15 mouse cellular contexts compared by ENCODE assay signal in genomic region chr11:9997532-9998138, GRCm38 (mm10).
DNase-seq lines count a peak whose midpoint lies in the region; ATAC-seq lines count a peak whose summit lies in the region.
"Had no signal": no experiment of that assay in that cellular context is flagged by ENCODE, and none has a peak within 500 bp of the region (broad histone marks: within the 10 kb centered on the region; RNA-seq: fewer than 3 reads in every experiment).

No protein-coding gene starts in this region.

- no peak overlapping the region for H3K4me3 ChIP-seq in embryonic facial prominence, embryonic 14.5 days (ENCODE audit: low read depth, low read length)
- no peak overlapping the region for H3K4me3 ChIP-seq in embryonic facial prominence, embryonic 10.5 days
- H3K4me3 ChIP-seq in neural tube, embryonic 14.5 days (ENCODE audit: low read depth, low read length), result no peak overlapping the region
- H3K4me3 ChIP-seq in neural tube, embryonic 15.5 days (replicated peaks), result no peak overlapping the region
- H3K4me3 ChIP-seq: embryonic facial prominence, embryonic 15.5 days had no signal

- DNase-seq in embryonic facial prominence, embryonic 14.5 days (ENCODE audit: low spot score), result peak; percentile 10
- DNase-seq in embryonic facial prominence, embryonic 10.5 days (ENCODE audit: low spot score), result no peak
- peak; percentile 57 for DNase-seq in lung, postnatal 10 days
- DNase-seq in telencephalon, adult 2 months (ENCODE audit: low read depth, low spot score), result peak; percentile 15
- no peak for DNase-seq in spleen, postnatal 14 days (ENCODE audit: low spot score in 2 of 2)
- DNase-seq: cerebellum, adult 8-10 months; gastrocnemius, postnatal 14 days; kidney, adult 11 months; right cerebral cortex, postnatal 14 days had no signal

- WGBS in embryonic facial prominence, embryonic 14.5 days, result 44% methylated on average over 5 of the region's 5 CpGs
- 51% methylated on average over 5 of the region's 5 CpGs for WGBS in embryonic facial prominence, embryonic 10.5 days
- WGBS in neural tube, embryonic 14.5 days, result 29% methylated on average over 5 of the region's 5 CpGs
- 35% methylated on average over 5 of the region's 5 CpGs for WGBS in neural tube, embryonic 15.5 days

- no peaks in the 10 kb centered on the region for H3K4me1 ChIP-seq in embryonic facial prominence, embryonic 14.5 days (ENCODE audit: control insufficient read depth, insufficient read depth, low read length)
- H3K4me1 ChIP-seq in embryonic facial prominence, embryonic 10.5 days, result no peaks in the 10 kb centered on the region
- H3K4me1 ChIP-seq in neural tube, embryonic 14.5 days (ENCODE audit: control insufficient read depth, insufficient read depth, low read length), result no peaks in the 10 kb centered on the region
- H3K4me1 ChIP-seq in neural tube, embryonic 15.5 days, result 0 out of 2 replicates have a peak, but pooled peaks cover 2% of the 10 kb centered on the region
- H3K4me1 ChIP-seq: embryonic facial prominence, embryonic 15.5 days had no signal

- H3K36me3 ChIP-seq in embryonic facial prominence, embryonic 14.5 days (ENCODE audit: control insufficient read depth, insufficient read depth, low read length), result no peaks in the 10 kb centered on the region
- H3K36me3 ChIP-seq in embryonic facial prominence, embryonic 10.5 days (replicated peaks), result no peaks in the 10 kb centered on the region
- no peaks in the 10 kb centered on the region for H3K36me3 ChIP-seq in neural tube, embryonic 14.5 days (ENCODE audit: control insufficient read depth, insufficient read depth, low read length)
- H3K36me3 ChIP-seq in neural tube, embryonic 15.5 days, result no peaks in the 10 kb centered on the region
- H3K36me3 ChIP-seq: embryonic facial prominence, embryonic 15.5 days had no signal

- no peaks in the 10 kb centered on the region for H3K27me3 ChIP-seq in embryonic facial prominence, embryonic 14.5 days (replicated peaks; ENCODE audit: control insufficient read depth, insufficient read depth, low read length)
- no peaks in the 10 kb centered on the region for H3K27me3 ChIP-seq in embryonic facial prominence, embryonic 10.5 days (replicated peaks; ENCODE audit: low read depth, poor library complexity, severe bottlenecking)
- H3K27me3 ChIP-seq in neural tube, embryonic 14.5 days (ENCODE audit: control insufficient read depth, insufficient read depth, low read length), result no peaks in the 10 kb centered on the region
- H3K27me3 ChIP-seq in neural tube, embryonic 15.5 days (replicated peaks), result no peaks in the 10 kb centered on the region
- H3K27me3 ChIP-seq: embryonic facial prominence, embryonic 15.5 days had no signal

- H3K4me2 ChIP-seq in embryonic facial prominence, embryonic 14.5 days (ENCODE audit: low read depth, low read length), result no peak overlapping the region
- no peak overlapping the region for H3K4me2 ChIP-seq in neural tube, embryonic 14.5 days (ENCODE audit: low read depth, low read length)
- H3K4me2 ChIP-seq in neural tube, embryonic 15.5 days, result no peak overlapping the region
- H3K4me2 ChIP-seq: embryonic facial prominence, embryonic 15.5 days had no signal

- no peak overlapping the region for H3K9ac ChIP-seq in embryonic facial prominence, embryonic 14.5 days (ENCODE audit: low read depth, low read length)
- no peak overlapping the region for H3K9ac ChIP-seq in neural tube, embryonic 14.5 days (replicated peaks; ENCODE audit: low read depth, low read length)
- H3K9ac ChIP-seq in neural tube, embryonic 15.5 days (replicated peaks), result no peak overlapping the region
- H3K9ac ChIP-seq: embryonic facial prominence, embryonic 15.5 days had no signal

- no peaks in the 10 kb centered on the region for H3K9me3 ChIP-seq in embryonic facial prominence, embryonic 14.5 days (ENCODE audit: control insufficient read depth, low read length)
- H3K9me3 ChIP-seq in embryonic facial prominence, embryonic 10.5 days, result no peaks in the 10 kb centered on the region
- H3K9me3 ChIP-seq in neural tube, embryonic 14.5 days (ENCODE audit: control insufficient read depth, low read length), result no peaks in the 10 kb centered on the region
- H3K9me3 ChIP-seq in neural tube, embryonic 15.5 days (replicated peaks), result no peaks in the 10 kb centered on the region
- H3K9me3 ChIP-seq: embryonic facial prominence, embryonic 15.5 days had no signal

- no peak for ATAC-seq in embryonic facial prominence, embryonic 14.5 days (ENCODE audit: low read depth)
- ATAC-seq in neural tube, embryonic 14.5 days (ENCODE audit: low read depth), result peak; percentile 49; the same call in 1 of the 2 replicates
- ATAC-seq in neural tube, embryonic 15.5 days (ENCODE audit: low FRiP score), result no peak
- no peak for ATAC-seq in megakaryocyte-erythroid progenitor cell, adult 5-6 weeks (replicated peaks; ENCODE audit: low FRiP score, low TSS enrichment, poor library complexity, severe bottlenecking)
- ATAC-seq: activated CD4-positive, CD25-positive, alpha-beta regulatory T cell, adult 4 months had no signal

- no peak overlapping the region for H3K27ac ChIP-seq in embryonic facial prominence, embryonic 14.5 days (replicated peaks; ENCODE audit: low read depth, low read length)
- H3K27ac ChIP-seq in embryonic facial prominence, embryonic 10.5 days (replicated peaks), result no peak overlapping the region
- H3K27ac ChIP-seq in neural tube, embryonic 14.5 days (ENCODE audit: low read depth, low read length), result no peak overlapping the region
- H3K27ac ChIP-seq in neural tube, embryonic 15.5 days (replicated peaks), result no peak overlapping the region
- H3K27ac ChIP-seq: embryonic facial prominence, embryonic 15.5 days; macrophage had no signal

Comparison
In these comparisons a context has a peak if more than half of its experiments do, and no peak if none do; other contexts are left out.
1. DNase-seq: peak in embryonic facial prominence, embryonic 14.5 days (single experiment), lung, postnatal 10 days (single experiment) and telencephalon, adult 2 months (single experiment); none in embryonic facial prominence, embryonic 10.5 days (single experiment) and spleen, postnatal 14 days (0 of 2).